17 mouse cellular contexts compared by ENCODE assay signal in the genomic region with DNA sequence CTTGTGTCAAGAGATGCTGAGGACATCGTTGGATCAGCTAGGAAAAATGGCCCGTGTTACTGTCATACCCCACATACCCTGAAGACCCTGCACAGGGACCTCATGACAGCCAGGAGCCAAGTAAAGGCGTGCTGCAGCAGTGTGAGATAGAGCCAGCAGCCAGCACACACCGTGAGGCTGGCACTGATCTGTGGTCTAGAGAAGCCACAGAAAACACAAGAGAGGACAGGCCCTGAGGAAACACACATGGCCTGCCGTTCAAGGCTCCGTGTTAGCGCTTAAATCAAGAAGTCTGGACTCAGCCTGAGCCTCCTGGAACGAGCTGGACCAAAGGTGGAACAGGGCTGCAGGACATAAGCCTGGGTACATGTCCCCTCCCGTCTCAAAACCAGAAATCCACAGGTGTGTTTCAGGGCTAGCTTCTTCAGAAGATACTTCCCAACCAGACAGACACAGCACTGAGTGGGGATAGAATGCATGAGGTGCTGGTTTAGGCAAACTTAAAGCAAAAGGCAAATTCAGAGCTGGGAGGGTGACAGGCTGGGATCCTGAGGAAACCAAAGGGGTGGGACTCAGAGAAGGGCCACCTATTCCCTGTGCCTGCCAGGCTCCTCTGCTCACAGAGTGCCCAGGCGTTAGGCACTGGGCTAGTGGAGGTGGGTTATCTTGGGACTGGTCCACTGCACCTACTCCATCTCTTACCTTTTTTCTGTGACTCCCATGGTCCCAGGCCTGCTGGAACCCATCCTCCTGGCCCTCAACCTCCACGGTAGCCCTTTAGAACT. TPM values are rescaled to one million over a fixed set of nuclear protein-coding genes. Genes with fewer than 3 reads are reported as not detected.
DNase-seq lines count a peak whose midpoint lies in the region; ATAC-seq and TF ChIP-seq lines count a peak whose summit lies in the region.
"Had no signal": no experiment of that assay in that cellular context is flagged by ENCODE, and none has a peak within 500 bp of the region (broad histone marks: within the 10 kb centered on the region; RNA-seq: fewer than 3 reads in every experiment).

No protein-coding gene starts in this region.

- H3K4me2 ChIP-seq in lung, postnatal 0 days (replicated peaks; ENCODE audit: low read depth, low read length): no peak overlapping the region
- H3K4me2 ChIP-seq in intestine, embryonic 15.5 days (replicated peaks): no peak overlapping the region
- H3K4me2 ChIP-seq: heart, embryonic 15.5 days; liver, embryonic 12.5 days had no signal

- no peaks in the 10 kb centered on the region for H3K9me3 ChIP-seq in heart, embryonic 10.5 days
- H3K9me3 ChIP-seq in lung, postnatal 0 days (ENCODE audit: low read length): no peaks in the 10 kb centered on the region
- H3K9me3 ChIP-seq in intestine, embryonic 15.5 days: no peaks in the 10 kb centered on the region
- H3K9me3 ChIP-seq: heart, embryonic 15.5 days; liver, embryonic 12.5 days had no signal

- TF ChIP-seq CTCF in lung, adult 2 months (IDR thresholded peaks at IDR 0.05; ENCODE audit: insufficient read depth, low read length): no peak
- no peak for TF ChIP-seq CTCF in lung, postnatal 0 days (IDR thresholded peaks at IDR 0.05)

- H3K4me1 ChIP-seq in heart, embryonic 10.5 days: peaks cover 51% of the 10 kb centered on the region
- 0 out of 2 replicates have a peak, but pooled peaks cover 2% of the 10 kb centered on the region for H3K4me1 ChIP-seq in lung, adult 2 months (ENCODE audit: control insufficient read depth, insufficient read depth, low read length)
- peaks cover 5% of the 10 kb centered on the region; the same call in 1 of the 2 replicates for H3K4me1 ChIP-seq in lung, postnatal 0 days (ENCODE audit: insufficient read depth, low read depth, low read length)
- peaks cover 27% of the 10 kb centered on the region for H3K4me1 ChIP-seq in brown adipose tissue, adult 24 weeks (ENCODE audit: control insufficient read depth, insufficient read depth, insufficient read length, low read length)
- peaks cover 6% of the 10 kb centered on the region; the same call in 1 of the 2 replicates for H3K4me1 ChIP-seq in intestine, embryonic 15.5 days (replicated peaks)
- H3K4me1 ChIP-seq: liver, embryonic 12.5 days had no signal

- TF ChIP-seq EP300 in lung, postnatal 0 days (IDR thresholded peaks at IDR 0.05): no peak

- 68% methylated on average over 11 of the region's 11 CpGs for WGBS in heart, embryonic 10.5 days
- WGBS in lung, adult 2 months: 67% methylated on average over 11 of the region's 11 CpGs
- 72% methylated on average over 11 of the region's 11 CpGs for WGBS in lung, postnatal 0 days
- 63% methylated on average over 11 of the region's 11 CpGs for WGBS in intestine, embryonic 15.5 days

- no peak for ATAC-seq in lung, postnatal 0 days
- no peak for ATAC-seq in intestine, embryonic 15.5 days
- ATAC-seq: CD4-positive, CD25-positive, alpha-beta regulatory T cell, adult 4 months; liver, embryonic 12.5 days had no signal

- H3K27me3 ChIP-seq in heart, embryonic 10.5 days (ENCODE audit: insufficient read depth, poor library complexity, severe bottlenecking): no peaks in the 10 kb centered on the region
- no peaks in the 10 kb centered on the region for H3K27me3 ChIP-seq in lung, postnatal 0 days (replicated peaks; ENCODE audit: insufficient read depth, low read length)
- no peaks in the 10 kb centered on the region for H3K27me3 ChIP-seq in intestine, embryonic 15.5 days (replicated peaks)
- H3K27me3 ChIP-seq: heart, embryonic 15.5 days; liver, embryonic 12.5 days had no signal

- H3K36me3 ChIP-seq in heart, embryonic 10.5 days: no peaks in the 10 kb centered on the region
- H3K36me3 ChIP-seq in lung, postnatal 0 days (ENCODE audit: insufficient read depth, low read length): no peaks in the 10 kb centered on the region
- H3K36me3 ChIP-seq in intestine, embryonic 15.5 days: no peaks in the 10 kb centered on the region
- H3K36me3 ChIP-seq: heart, embryonic 15.5 days; liver, embryonic 12.5 days had no signal

- TF ChIP-seq POLR2A in lung, adult 2 months (IDR thresholded peaks at IDR 0.05; ENCODE audit: borderline replicate concordance, extremely low read depth, low read depth, low read length): no peak

- intact Hi-C loops in heart, postnatal 25 days (cut with DNase I): no loop called here
- intact Hi-C loops in gastrocnemius, postnatal 14 days (cut with DNase I; ENCODE audit: low total_unique reads): no loop called here

- H3K4me3 ChIP-seq in heart, embryonic 10.5 days: no peak overlapping the region
- H3K4me3 ChIP-seq in lung, adult 2 months (replicated peaks; ENCODE audit: extremely low read depth, low read depth, low read length): no peak overlapping the region
- no peak overlapping the region for H3K4me3 ChIP-seq in lung, postnatal 0 days (ENCODE audit: low read depth, low read length)
- no peak overlapping the region for H3K4me3 ChIP-seq in brown adipose tissue, adult 24 weeks (ENCODE audit: insufficient read depth, low read depth, low read length)
- no peak overlapping the region for H3K4me3 ChIP-seq in intestine, embryonic 15.5 days (replicated peaks)
- H3K4me3 ChIP-seq: erythroblast, embryonic 14.5 days; heart, embryonic 15.5 days; liver, embryonic 12.5 days had no signal

- peak overlapping the region; percentile 30; the same call in 1 of the 2 replicates for H3K27ac ChIP-seq in heart, embryonic 10.5 days
- no peak overlapping the region for H3K27ac ChIP-seq in lung, postnatal 0 days (ENCODE audit: low read length)
- peak overlapping the region; percentile 41; the same call in 1 of the 2 replicates for H3K27ac ChIP-seq in brown adipose tissue, adult 24 weeks (replicated peaks; ENCODE audit: low read depth, low read length)
- no peak overlapping the region for H3K27ac ChIP-seq in intestine, embryonic 15.5 days
- H3K27ac ChIP-seq: heart, embryonic 15.5 days; kidney, postnatal 0 days; liver, embryonic 12.5 days had no signal

- DNase-seq in heart, embryonic 10.5 days (ENCODE audit: low spot score): no peak
- no peak for DNase-seq in heart, postnatal 25 days (ENCODE audit: low spot score)
- peak; percentile 8 for DNase-seq in lung, adult 2 months
- no peak for DNase-seq in lung, postnatal 0 days (ENCODE audit: low spot score)
- DNase-seq in gastrocnemius, postnatal 14 days: peak; percentile 1
- no peak for DNase-seq in cerebellum, postnatal 14 days
- DNase-seq: cerebellum, adult 9-10 months; layer of hippocampus, adult 9-11 months; lung, postnatal 14 days; midbrain, embryonic 14.5 days had no signal

- no peak overlapping the region for H3K9ac ChIP-seq in lung, postnatal 0 days (replicated peaks; ENCODE audit: low read depth)
- no peak overlapping the region for H3K9ac ChIP-seq in intestine, embryonic 15.5 days
- H3K9ac ChIP-seq: heart, embryonic 15.5 days; liver, embryonic 12.5 days had no signal

RNA-seq across cellular contexts. Expression of gene Sik1, which starts 9.3 kb away (rescaled TPM):
- polyA plus RNA-seq in heart, embryonic 10.5 days (2016; fragmentation: Nextera tagmentation; extraction: Ambion mirVana): 20.9 and 22.0 TPM in 2 replicates
- total RNA-seq in heart, postnatal 25 days (2021): 10 to 100 TPM; 18.7 to 29.0 TPM
- polyA plus RNA-seq in lung, adult 2 months (2012; rRNA removed): 60.5 and 87.9 TPM in 2 replicates
- 29.5 and 35.9 TPM in 2 replicates for polyA plus RNA-seq in lung, postnatal 0 days (2015; fragmentation: Nextera tagmentation; extraction: Ambion mirVana)
- polyA plus RNA-seq in brown adipose tissue, adult 24 weeks (2012; ENCODE audit: insufficient read depth, insufficient read length, missing spikeins): 9.6 and 39.2 TPM in 2 replicates
- total RNA-seq in gastrocnemius, postnatal 14 days (2021): 10 to 100 TPM; 18.1 to 18.6 TPM
- polyA plus RNA-seq in intestine, embryonic 15.5 days (2015; fragmentation: Nextera tagmentation; extraction: Ambion mirVana): 8.8 and 9.2 TPM in 2 replicates

Comparison
In these comparisons a context has a peak if more than half of its experiments do, and no peak if none do; other contexts are left out.
1. DNase-seq: peak in lung, adult 2 months (single experiment) and gastrocnemius, postnatal 14 days (single experiment); none in heart, embryonic 10.5 days (single experiment), heart, postnatal 25 days (single experiment), lung, postnatal 0 days (single experiment) and cerebellum, postnatal 14 days (0 of 2).
2. H3K27ac ChIP-seq: peak in heart, embryonic 10.5 days (single experiment) and brown adipose tissue, adult 24 weeks (single experiment); none in lung, postnatal 0 days (single experiment) and intestine, embryonic 15.5 days (single experiment).